Mouse (Mus musculus) heart, adult 8-10 months (tissue): ENCODE measurements at regions not wholly inside any gene's neighbourhood (a gene's known extent, or its start where the extent isn't known, plus 50 kb on each side); places are given as distances from the start of the nearest gene placed in this dataset.

ENCODE experiments used
- DNase-seq: peaks from one replicate; pipeline ENCODE4 v3.0.0; 2022; ENCODE audit warnings: low spot score

DNA sequence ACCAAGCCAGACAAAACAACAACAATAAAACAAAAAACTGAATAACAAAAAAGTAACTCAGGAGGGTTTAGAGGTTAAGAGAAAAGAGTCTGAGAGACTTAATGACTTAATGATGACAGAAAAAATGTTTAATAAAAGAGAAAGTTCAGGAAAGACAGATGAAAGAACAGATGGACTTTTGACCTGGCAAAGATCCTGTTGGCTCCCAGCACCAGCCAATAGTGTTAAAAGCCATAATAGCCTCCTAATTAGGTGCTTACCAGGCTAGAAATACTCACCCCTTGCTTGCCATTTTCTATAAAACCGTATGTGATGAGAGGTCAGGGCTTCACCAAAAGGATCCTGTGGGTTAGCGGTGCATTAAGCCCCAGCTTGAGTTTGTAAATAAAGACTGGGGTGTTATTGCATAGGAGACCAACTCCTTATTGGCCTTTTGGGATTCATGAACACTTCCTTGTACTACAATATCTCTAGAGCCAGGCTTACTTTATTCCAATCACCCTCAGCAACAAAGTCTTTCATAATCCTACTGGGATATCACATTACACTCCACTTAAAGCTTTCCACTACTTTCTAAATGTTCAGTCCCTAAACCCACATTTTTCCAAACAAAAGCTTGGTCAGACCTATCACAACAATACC, 282.1 kb upstream of the Rasa1 start:
- DNase-seq: no peak

DNA sequence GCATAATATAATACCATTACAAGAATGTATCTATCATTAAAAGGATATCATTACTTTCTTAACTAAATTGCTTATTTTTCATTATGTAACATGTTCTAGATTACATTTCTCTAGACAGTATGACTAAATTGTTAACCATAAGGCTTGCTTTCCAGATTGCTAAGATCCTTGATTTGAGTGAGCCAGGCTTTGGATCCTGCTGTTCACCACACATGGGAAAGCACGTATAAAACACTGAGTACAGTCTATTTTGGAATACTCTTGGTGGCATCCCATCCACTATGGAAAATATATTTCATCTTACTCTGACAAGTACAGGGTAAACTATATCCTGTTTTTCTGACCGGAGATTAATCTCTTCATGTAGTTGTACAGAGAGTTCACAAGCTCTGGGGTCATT, 268.9 kb upstream of the Rasa1 start:
- no peak for DNase-seq

GRCm38 (mm10) chr13:85556101-85556853, 267.3 kb upstream of the Rasa1 start:
- DNase-seq: peak; percentile 19

DNA sequence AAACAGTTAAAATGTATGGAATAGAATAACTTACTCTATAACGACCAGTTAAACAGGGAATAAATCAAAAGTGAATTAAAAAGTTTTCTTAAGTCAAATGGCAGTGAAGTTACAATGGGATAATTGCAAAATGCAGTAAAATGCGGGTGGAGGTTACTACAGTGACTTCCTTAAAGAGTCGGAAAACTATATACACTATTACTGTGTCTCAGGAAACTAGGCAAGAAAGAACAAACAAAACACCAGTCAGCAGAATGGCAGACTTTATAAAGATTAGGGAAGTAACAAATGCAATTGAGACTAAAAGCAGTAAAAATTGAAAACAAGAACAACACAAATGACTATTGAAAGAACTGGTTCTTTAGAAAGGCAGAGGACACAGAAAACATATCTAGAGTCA, 264.1 kb upstream of the Rasa1 start:
- peak; percentile 4 for DNase-seq

DNA sequence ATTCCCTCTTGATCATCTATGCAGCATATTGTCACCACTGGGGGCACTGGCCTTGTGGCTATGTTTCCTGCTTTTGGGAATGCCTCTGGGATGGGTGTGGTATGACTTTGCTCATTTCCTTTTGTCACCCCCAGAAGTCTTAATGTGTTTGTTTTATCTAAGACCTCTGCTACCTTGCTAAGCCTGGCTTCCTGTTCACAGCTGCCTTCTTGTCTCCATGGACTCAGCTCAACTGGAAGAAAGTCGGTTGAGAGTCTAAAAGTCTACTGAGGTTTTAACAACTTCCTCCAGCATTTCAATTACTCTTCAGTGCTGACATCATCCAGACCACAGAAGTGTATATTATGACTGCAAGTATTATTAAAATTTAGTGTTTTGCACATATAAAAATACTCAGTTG, 220.7 kb upstream of the Rasa1 start:
- no peak for DNase-seq

- no peak for DNase-seq
These were observed 219.6 kb upstream of the Rasa1 start for GRCm38 (mm10) chr13:85508552-85508951.

DNA sequence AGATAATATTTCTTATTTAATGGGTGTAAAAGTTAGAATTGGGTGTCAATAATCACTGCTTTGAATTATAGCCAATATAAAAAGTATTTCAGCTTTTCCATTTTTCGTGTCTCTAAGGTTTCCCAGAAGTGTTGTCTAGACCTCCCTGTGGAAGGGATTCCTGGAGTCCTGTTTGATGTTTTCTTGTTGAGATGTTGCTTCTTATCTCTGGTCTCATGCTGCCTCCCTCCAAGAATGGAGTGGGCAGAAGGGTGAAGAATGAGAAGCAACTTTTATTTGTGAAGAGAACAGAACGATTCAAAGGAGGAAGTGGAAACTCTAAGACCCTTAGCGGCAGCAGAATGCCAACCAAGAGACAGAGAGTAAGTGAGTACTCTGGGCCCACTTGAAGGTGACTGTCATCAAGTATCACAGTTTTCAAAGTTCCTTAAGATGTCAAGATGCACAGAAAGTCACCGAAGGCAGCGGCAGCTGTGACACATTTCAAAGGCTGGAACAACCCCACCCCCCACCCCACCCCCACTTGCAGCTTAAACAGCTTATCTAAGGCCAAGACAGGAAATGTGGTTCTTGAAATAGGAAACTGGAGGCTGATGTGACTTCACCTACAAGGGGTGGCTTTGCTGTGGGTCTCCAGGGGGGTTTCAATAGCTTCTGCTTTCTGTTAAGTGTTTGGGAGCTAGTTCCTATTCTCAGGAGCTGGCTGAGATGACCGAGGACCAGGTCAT, 218.6 kb upstream of the Rasa1 start:
- peak; percentile 3 for DNase-seq

- DNase-seq: peak; percentile 3
These were observed 217.9 kb upstream of the Rasa1 start for GRCm38 (mm10) chr13:85506875-85507274.

DNA sequence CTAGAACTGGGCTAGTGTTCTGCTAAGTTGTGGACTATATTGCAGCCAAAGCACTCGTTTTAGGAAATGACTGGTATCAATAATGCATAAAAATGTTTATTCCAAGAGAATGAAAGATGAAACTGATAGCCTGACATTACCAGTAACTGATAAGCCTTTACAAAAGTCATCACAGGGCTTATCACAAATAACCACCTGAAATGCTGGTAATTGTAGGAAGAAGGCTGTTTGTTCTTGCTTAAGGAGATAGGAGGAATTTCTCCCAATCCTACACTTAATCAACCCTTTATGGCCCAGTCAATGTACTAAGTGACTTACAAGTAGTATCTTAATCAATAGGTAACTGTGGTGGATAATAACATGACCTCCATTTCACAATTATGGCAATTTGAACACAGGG, 217.1 kb upstream of the Rasa1 start:
- DNase-seq: no peak

DNA sequence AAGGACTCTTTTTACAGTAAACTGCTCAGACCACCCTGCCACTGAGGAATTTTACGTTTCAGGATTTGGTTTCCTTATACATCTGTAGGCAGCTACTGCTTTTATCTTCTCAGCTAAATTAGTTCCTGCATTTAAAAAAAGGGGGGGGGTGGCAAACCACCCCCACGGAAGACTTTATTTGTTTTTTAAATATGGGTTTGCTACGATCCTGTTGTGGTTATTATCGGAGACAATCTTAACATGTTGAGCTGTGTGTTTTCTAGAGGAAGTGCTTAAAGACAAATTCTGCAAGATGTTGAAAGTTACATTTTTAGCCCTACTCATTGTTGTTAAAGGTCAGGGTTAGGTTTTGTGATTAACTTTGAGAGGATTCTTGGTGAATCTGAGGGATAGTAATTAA, 216.1 kb upstream of the Rasa1 start:
- DNase-seq: no peak

GRCm38 (mm10) chr13:85504001-85504400, 215.1 kb upstream of the Rasa1 start:
- DNase-seq: no peak

GRCm38 (mm10) chr13:85498696-85499095, 209.8 kb upstream of the Rasa1 start:
- no peak for DNase-seq

DNA sequence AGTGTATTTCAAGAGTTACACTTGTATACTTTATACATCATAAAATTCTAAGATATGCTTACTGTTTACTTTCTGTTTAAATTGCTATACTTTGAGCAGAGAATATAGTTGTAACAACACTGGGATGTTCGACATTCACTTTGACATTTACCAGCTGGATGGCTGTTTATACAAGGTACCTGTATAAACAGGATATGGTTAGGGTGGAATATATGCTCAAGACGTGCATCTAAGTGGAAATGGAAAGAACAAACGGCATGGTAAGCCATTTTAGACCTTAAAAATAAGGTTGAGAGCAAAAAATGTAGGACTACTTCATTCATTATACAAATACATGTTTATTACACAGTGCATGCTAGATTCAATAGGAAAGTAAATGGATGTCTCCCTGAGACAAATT, 195.9 kb upstream of the Rasa1 start:
- no peak for DNase-seq

GRCm38 (mm10) chr13:85483348-85483747, 194.4 kb upstream of the Rasa1 start:
- DNase-seq: no peak

DNA sequence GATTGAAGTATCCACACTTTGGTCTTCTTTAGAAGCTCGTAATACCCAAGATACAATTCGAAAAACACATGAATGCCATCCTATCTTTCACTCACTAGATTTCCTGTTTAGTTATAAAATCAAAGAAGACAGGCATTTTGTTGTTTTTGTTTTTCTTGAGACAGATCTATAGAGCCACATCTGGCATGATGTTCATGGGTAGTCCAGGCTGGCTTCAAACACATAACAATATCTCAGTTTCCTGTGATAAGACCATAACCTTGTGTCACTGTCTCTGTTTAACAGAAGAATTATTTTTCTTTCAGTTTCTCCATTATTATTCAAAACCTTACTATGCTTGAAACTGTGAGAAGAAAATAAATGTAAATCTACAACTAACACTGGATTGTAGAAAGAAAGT, 190.5 kb upstream of the Rasa1 start:
- no peak for DNase-seq

- DNase-seq: no peak
These were observed 187.4 kb upstream of the Rasa1 start for GRCm38 (mm10) chr13:85476274-85476846.

DNA sequence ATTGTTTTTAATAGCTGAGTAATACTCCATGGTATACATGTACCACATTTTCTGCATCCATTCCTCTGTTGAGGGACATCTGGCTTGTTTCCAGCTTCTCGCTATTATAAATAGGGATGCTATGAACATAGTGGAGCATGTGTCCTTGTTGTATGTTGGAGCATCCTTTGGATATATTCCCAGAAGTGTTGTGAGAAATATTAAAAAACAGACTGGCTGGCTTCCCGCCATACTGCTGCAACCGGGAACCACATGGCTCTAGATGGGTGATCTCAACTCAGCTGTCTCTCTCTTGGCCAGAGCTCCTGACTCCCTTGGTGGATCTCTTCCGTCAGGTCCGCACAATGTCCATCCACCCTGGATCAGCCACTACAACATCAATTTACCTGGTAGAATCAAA, 182.4 kb upstream of the Rasa1 start:
- no peak for DNase-seq

DNA sequence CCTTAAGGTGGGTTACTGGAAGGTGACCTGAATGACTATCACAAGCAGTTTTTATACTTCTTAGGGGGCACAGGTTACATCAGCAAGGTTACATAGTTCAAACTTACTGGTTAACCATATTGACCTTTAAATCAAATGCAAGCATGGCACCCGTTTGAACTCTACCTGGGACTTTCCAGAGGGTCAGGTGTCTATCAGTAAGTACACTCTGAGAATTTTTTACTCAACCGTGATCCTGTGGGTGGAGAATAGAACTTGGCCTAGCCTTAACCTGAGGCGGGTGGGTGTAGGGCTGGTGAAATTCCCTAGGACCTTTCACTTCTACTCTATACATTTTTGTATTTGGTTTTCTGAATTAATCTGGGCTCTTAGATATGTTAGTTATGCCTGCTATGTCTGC, 170.5 kb upstream of the Rasa1 start:
- DNase-seq: no peak

DNA sequence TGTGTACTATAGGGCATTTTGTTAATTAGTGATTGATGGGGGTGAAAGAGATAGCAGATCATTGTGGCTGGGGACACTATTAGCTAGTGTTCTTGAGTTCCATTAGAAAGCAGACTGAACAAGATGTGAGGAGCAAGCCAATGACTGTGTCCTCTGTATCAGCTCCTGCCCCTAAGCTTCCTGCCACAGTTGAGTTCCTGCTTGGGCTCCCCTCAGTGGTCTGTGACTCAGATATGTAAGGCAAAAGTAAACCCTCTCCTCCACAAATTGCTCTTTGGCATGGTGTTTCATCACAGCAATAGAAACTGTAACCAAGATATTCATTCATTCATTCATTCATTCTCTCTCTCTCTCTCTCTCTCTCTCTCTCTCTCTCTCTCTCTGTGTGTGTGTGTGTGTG, 169.7 kb upstream of the Rasa1 start:
- no peak for DNase-seq

GRCm38 (mm10) chr13:85439581-85439980, 150.7 kb upstream of the Rasa1 start:
- no peak for DNase-seq

GRCm38 (mm10) chr13:85437875-85438274, 148.9 kb upstream of the Rasa1 start:
- DNase-seq: peak; percentile 11

DNA sequence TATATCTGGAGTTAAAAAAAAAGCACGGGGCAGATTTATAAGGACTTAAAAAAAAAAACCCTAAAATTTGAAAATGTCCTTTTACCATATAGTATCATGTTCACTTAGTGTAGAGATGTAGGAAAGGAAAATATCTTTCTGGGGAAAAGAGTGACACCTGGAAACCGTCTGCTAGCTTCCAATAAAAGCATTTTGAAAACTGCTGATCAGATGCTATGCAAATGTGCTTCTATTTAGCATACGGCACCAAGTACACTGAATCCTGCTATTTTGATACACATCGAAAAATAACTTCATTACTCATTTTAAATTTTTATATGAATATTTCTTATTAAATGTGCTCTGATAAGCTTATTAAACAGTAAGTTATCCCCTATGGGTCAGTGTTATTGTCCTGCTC, 148.1 kb upstream of the Rasa1 start:
- no peak for DNase-seq

DNA sequence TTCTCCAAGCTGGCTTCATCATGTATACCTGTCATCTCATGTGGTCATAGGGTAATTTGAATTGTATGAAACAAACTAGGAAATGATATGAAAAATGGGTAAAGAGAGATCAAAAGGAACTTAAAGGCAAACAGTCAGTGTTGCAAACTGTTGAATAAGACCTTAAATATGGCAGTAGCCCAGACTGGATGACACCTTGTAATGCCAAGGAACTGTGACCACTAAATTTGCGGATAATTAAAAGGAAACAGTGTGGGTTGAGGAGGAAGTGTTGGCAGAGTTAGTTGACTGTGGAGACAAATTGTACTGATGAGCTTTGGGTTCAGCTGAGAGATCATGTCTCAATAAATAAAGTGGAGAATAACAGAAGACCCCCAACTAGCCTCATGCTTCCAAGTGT, 147.3 kb upstream of the Rasa1 start:
- DNase-seq: no peak
